Mouse (Mus musculus): ENCODE results near the gene Gfer. TPM values are rescaled to one million over a fixed set of nuclear protein-coding genes. Genes with fewer than 3 reads are reported as not detected.
"Not testable (repeated sequence)": the region's sequence is repeated elsewhere in the genome, so short reads cannot be mapped to it uniquely, and the experiment has no call there.

The Gfer gene
- polyA plus RNA-seq, 1 experiment from 2014 or later, result 47.4 TPM

GRCm38 (mm10) chr17:24676877-24677276 is 19.1 kb downstream of the Gfer start:
- H3K9ac ChIP-seq, result no peak overlapping the region
- no peak overlapping the region for H3K4me2 ChIP-seq
- 92% methylated on average over 5 of the region's 5 CpGs for WGBS
- peaks cover 55% of the 10 kb centered on the region for H3K36me3 ChIP-seq
- no peak overlapping the region for H3K4me3 ChIP-seq
- no peak for ATAC-seq (ENCODE audit: borderline replicate concordance, extremely low read depth, low FRiP score, low TSS enrichment)
- H3K4me1 ChIP-seq, result peaks cover 7% of the 10 kb centered on the region
- H3K27me3 ChIP-seq, result no peaks in the 10 kb centered on the region
- no peak overlapping the region for H3K27ac ChIP-seq
- H3K9me3 ChIP-seq, result no peaks in the 10 kb centered on the region

GRCm38 (mm10) chr17:24676187-24676586 is 19.8 kb downstream of the Gfer start:
- Histone ChIP-seq H3K9ac (no peak overlapping the region), H3K27ac (no peak overlapping the region), H3K9me3 (no peaks in the 10 kb centered on the region), H3K36me3 (peaks cover 48% of the 10 kb centered on the region), H3K4me3 (no peak overlapping the region), H3K4me2 (no peak overlapping the region), H3K27me3 (no peaks in the 10 kb centered on the region), H3K4me1 (peaks cover 13% of the 10 kb centered on the region)
- 58% methylated on average over 2 of the region's 2 CpGs for whole genome bisulfite sequencing
- no peak for ATAC-seq (ENCODE audit: borderline replicate concordance, extremely low read depth, low FRiP score, low TSS enrichment)

- H3K4me3 ChIP-seq, result no peak overlapping the region
- H3K9me3 ChIP-seq, result no peaks in the 10 kb centered on the region
- no peak for ATAC-seq (ENCODE audit: borderline replicate concordance, extremely low read depth, low FRiP score, low TSS enrichment)
- H3K27ac ChIP-seq, result no peak overlapping the region
- H3K27me3 ChIP-seq, result no peaks in the 10 kb centered on the region
- H3K4me1 ChIP-seq, result peaks cover 24% of the 10 kb centered on the region
- WGBS, result 66% methylated on average over 7 of the region's 7 CpGs
- H3K4me2 ChIP-seq, result no peak overlapping the region
- peaks cover 29% of the 10 kb centered on the region for H3K36me3 ChIP-seq
- H3K9ac ChIP-seq, result no peak overlapping the region
Measured at GRCm38 (mm10) chr17:24674277-24674676, 21.7 kb downstream of the Gfer start.

- H3K4me3 ChIP-seq, result peak overlapping the region; percentile 70; the same call in 1 of the 2 replicates
- 0 out of 2 replicates have a peak overlapping the region, but pooled peaks have one; percentile 5 for H3K27ac ChIP-seq
- H3K4me2 ChIP-seq, result peak overlapping the region; percentile 78
- WGBS, result 6% methylated on average over 5 of the region's 5 CpGs
- H3K4me1 ChIP-seq, result peaks cover 32% of the 10 kb centered on the region
- H3K9ac ChIP-seq, result 0 out of 2 replicates have a peak overlapping the region, but pooled peaks have one; percentile 30
- H3K9me3 ChIP-seq, result no peaks in the 10 kb centered on the region
- no peaks in the 10 kb centered on the region for H3K27me3 ChIP-seq
- ATAC-seq (ENCODE audit: borderline replicate concordance, extremely low read depth, low FRiP score, low TSS enrichment), result no peak
- H3K36me3 ChIP-seq, result peaks cover 8% of the 10 kb centered on the region
Measured at GRCm38 (mm10) chr17:24672141-24672540, 23.8 kb downstream of the Gfer start.

- Histone ChIP-seq H3K36me3 (0 out of 2 replicates have a peak, but pooled peaks cover under 1% of the 10 kb centered on the region), H3K4me2 (peak overlapping the region; percentile 78), H3K4me1 (peaks cover 32% of the 10 kb centered on the region), H3K27ac (no peak overlapping the region), H3K27me3 (no peaks in the 10 kb centered on the region), H3K4me3 (peak overlapping the region; percentile 70), H3K9me3 (no peaks in the 10 kb centered on the region), H3K9ac (peak overlapping the region; percentile 30; the same call in 1 of the 2 replicates)
- ATAC-seq (ENCODE audit: borderline replicate concordance, extremely low read depth, low FRiP score, low TSS enrichment), result no peak
- 52% methylated on average over 5 of the region's 5 CpGs for WGBS
Measured at GRCm38 (mm10) chr17:24671346-24671745, 24.6 kb downstream of the Gfer start.

GRCm38 (mm10) chr17:24670246-24670844 is 25.6 kb downstream of the Gfer start:
- no peak for ATAC-seq (ENCODE audit: borderline replicate concordance, extremely low read depth, low FRiP score, low TSS enrichment)
- 5% methylated on average over 8 of the region's 8 CpGs for WGBS

GRCm38 (mm10) chr17:24669545-24670245 is 26.3 kb downstream of the Gfer start, which contains the start of gene Zfp598:
Gene Zfp598 (plus strand): TSS chr17:24669687.
- no peaks in the 10 kb centered on the region for H3K36me3 ChIP-seq
- peak within 1 kb of the TSS; percentile 96 for H3K9ac ChIP-seq
- under 1% methylated on average over 80 of the region's 80 CpGs for WGBS
- peak; percentile 98 for ATAC-seq (ENCODE audit: borderline replicate concordance, extremely low read depth, low FRiP score, low TSS enrichment)
- H3K9me3 ChIP-seq, result no peaks in the 10 kb centered on the region
- H3K4me1 ChIP-seq, result peaks cover 32% of the 10 kb centered on the region
- H3K4me2 ChIP-seq, result peak within 1 kb of the TSS; percentile 78
- H3K27me3 ChIP-seq, result no peaks in the 10 kb centered on the region
- H3K4me3 ChIP-seq, result peak within 1 kb of the TSS; percentile 70
- H3K27ac ChIP-seq, result peak within 1 kb of the TSS; percentile 75

More at GRCm38 (mm10) chr17:24670246-24670844, 25.6 kb downstream of the Gfer start:
- peak overlapping the region; percentile 78 for H3K4me2 ChIP-seq
- no peaks in the 10 kb centered on the region for H3K36me3 ChIP-seq
- peak overlapping the region; percentile 96 for H3K9ac ChIP-seq
- H3K4me1 ChIP-seq, result peaks cover 32% of the 10 kb centered on the region
- H3K27ac ChIP-seq, result peak overlapping the region; percentile 75; the same call in 1 of the 2 replicates
- H3K4me3 ChIP-seq, result peak overlapping the region; percentile 70
- no peaks in the 10 kb centered on the region for H3K9me3 ChIP-seq
- no peaks in the 10 kb centered on the region for H3K27me3 ChIP-seq

GRCm38 (mm10) chr17:24669214-24669544 is 26.8 kb downstream of the Gfer start:
- peak overlapping the region; percentile 96 for H3K9ac ChIP-seq
- H3K27me3 ChIP-seq, H3K9me3 ChIP-seq, H3K36me3 ChIP-seq: not testable (repeated sequence)
- 9% methylated on average over 15 of the region's 15 CpGs for WGBS
- peak overlapping the region; percentile 78 for H3K4me2 ChIP-seq
- H3K27ac ChIP-seq, result peak overlapping the region; percentile 65
- peak; percentile 10; the same call in 1 of the 2 replicates for ATAC-seq (ENCODE audit: borderline replicate concordance, extremely low read depth, low FRiP score, low TSS enrichment)
- H3K4me1 ChIP-seq, result peaks cover 32% of the 10 kb centered on the region
- H3K4me3 ChIP-seq, result peak overlapping the region; percentile 70

- Histone ChIP-seq H3K9ac (no peak overlapping the region), H3K4me1 (peaks cover 31% of the 10 kb centered on the region), H3K27me3 (no peaks in the 10 kb centered on the region), H3K4me2 (no peak overlapping the region), H3K4me3 (no peak overlapping the region), H3K27ac (no peak overlapping the region), H3K36me3 (no peaks in the 10 kb centered on the region), H3K9me3 (no peaks in the 10 kb centered on the region)
- WGBS, result 20% methylated on average over 6 of the region's 6 CpGs
- ATAC-seq (ENCODE audit: borderline replicate concordance, extremely low read depth, low FRiP score, low TSS enrichment), result no peak
Measured at GRCm38 (mm10) chr17:24667416-24667815, 28.5 kb downstream of the Gfer start.

- 68% methylated on average over 7 of the region's 7 CpGs for WGBS
- not testable (repeated sequence) for H3K9ac ChIP-seq; H3K9me3 ChIP-seq; H3K27me3 ChIP-seq; H3K4me3 ChIP-seq; H3K27ac ChIP-seq; H3K4me2 ChIP-seq; H3K36me3 ChIP-seq; ATAC-seq (ENCODE audit: borderline replicate concordance, extremely low read depth, low FRiP score, low TSS enrichment)
- H3K4me1 ChIP-seq, result peaks cover 27% of the 10 kb centered on the region
Measured at GRCm38 (mm10) chr17:24667011-24667410, 28.9 kb downstream of the Gfer start.

- H3K9me3 ChIP-seq, result no peaks in the 10 kb centered on the region
- peak within 1 kb of the TSS; percentile 89 for H3K4me2 ChIP-seq
- ATAC-seq (ENCODE audit: borderline replicate concordance, extremely low read depth, low FRiP score, low TSS enrichment), result peak; percentile 46; the same call in 1 of the 2 replicates
- H3K27me3 ChIP-seq, result peaks cover 51% of the 10 kb centered on the region
- peaks cover 26% of the 10 kb centered on the region for H3K4me1 ChIP-seq
- H3K27ac ChIP-seq, result no peak within 1 kb of the TSS
- no peaks in the 10 kb centered on the region for H3K36me3 ChIP-seq
- H3K9ac ChIP-seq, result peak within 1 kb of the TSS; percentile 39
- 3% methylated on average over 47 of the region's 47 CpGs for WGBS
- H3K4me3 ChIP-seq, result peak within 1 kb of the TSS; percentile 45
Measured at GRCm38 (mm10) chr17:24658017-24658758, 37.8 kb downstream of the Gfer start, which contains the start of gene Npw. Gene Npw (minus strand): TSS chr17:24658457.

Data from lung, embryonic 15.5 days (tissue).